Mouse (Mus musculus) hindbrain, embryonic 15.5 days (tissue): ENCODE measurements around the gene Tmem108. TPM values are rescaled to one million over a fixed set of nuclear protein-coding genes. Genes with fewer than 3 reads are reported as not detected.
A peak's percentile ranks its signal among the peaks of the same experiment; 100 is the strongest.

Experiments
- ATAC-seq: fragments of 200-750 bp; cut with Nextera tagmentation; 2 replicates; pipeline ENCODE4 v1.8.0; 2017; ENCODE audit warnings: low read depth, moderate number of reproducible peaks, moderate TSS enrichment; ENCODE audit not compliant: low FRiP score
- H3K27ac ChIP-seq: fragments of 300-500 bp; sonication (generic); replicated peaks from 2 replicates; pipeline ENCODE4 v1.5.1; 2015; ENCODE audit warnings: mild to moderate bottlenecking, inconsistent platforms
- H3K27me3 ChIP-seq: fragments of 300-500 bp; sonication (generic); 2 replicates; pipeline ENCODE4 v1.6.1; 2015; ENCODE audit warnings: control low read depth, inconsistent platforms
- H3K36me3 ChIP-seq: fragments of 300-500 bp; sonication (generic); 2 replicates; pipeline ENCODE4 v1.6.1; 2015; ENCODE audit warnings: control low read depth, inconsistent platforms
- H3K4me1 ChIP-seq: fragments of 300-500 bp; sonication (generic); replicated peaks from 2 replicates; pipeline ENCODE4 v1.6.1; 2015; ENCODE audit warnings: control low read depth, inconsistent platforms
- H3K4me2 ChIP-seq: fragments of 300-500 bp; sonication (generic); 2 replicates; pipeline ENCODE4 v1.6.1; 2015; ENCODE audit warnings: moderate library complexity, mild to moderate bottlenecking, inconsistent platforms
- H3K4me3 ChIP-seq: fragments of 300-500 bp; sonication (generic); 2 replicates; pipeline ENCODE4 v1.5.1; 2015; ENCODE audit warnings: mild to moderate bottlenecking, inconsistent platforms
- H3K9ac ChIP-seq: fragments of 300-500 bp; sonication (generic); 2 replicates; pipeline ENCODE4 v1.6.1; 2015; ENCODE audit warnings: inconsistent platforms
- H3K9me3 ChIP-seq: fragments of 300-500 bp; sonication (generic); 2 replicates; pipeline ENCODE4 v1.6.1; 2016; ENCODE audit warnings: control low read depth, inconsistent platforms
- WGBS: fragments of 180-500 bp; shearing (Covaris S2); methylation state at CpG from one replicate; pipeline ENCODE4 v1.1.7; 2015; 5-methylcytosine and 5-hydroxymethylcytosine counted together
- polyA plus RNA-seq: library from polyadenylated mRNA; unstranded; fragments of >200 nt; fragmentation: Nextera tagmentation; extraction: Ambion mirVana; gene quantifications from 2 replicates; pipeline ENCODE4 v1.2.1, GENCODE M21; 2015

Gene Tmem108
- polyA plus RNA-seq, 1 experiment from 2014 or later: 30.2 TPM

DNA sequence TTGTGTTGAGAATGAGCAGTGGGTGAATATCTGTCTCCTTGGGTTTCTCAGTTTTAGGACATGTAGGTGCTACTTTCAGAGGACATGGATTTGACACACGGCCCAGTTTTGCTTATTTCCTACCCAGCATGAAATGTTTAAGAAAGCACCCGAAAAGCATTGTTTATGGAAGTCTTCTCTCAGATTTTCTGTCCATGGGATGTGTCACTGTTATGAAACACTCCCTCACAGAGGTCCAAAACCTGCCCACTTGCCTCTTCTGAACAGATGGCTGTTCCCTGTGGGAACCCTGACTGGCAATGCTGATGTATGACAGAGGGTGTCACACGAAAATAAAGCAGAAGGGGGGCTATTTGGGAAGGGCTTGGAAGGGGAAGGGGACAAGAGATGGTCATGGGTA, 212.5 kb downstream of the Tmem108 start:
- ATAC-seq: no peak

DNA sequence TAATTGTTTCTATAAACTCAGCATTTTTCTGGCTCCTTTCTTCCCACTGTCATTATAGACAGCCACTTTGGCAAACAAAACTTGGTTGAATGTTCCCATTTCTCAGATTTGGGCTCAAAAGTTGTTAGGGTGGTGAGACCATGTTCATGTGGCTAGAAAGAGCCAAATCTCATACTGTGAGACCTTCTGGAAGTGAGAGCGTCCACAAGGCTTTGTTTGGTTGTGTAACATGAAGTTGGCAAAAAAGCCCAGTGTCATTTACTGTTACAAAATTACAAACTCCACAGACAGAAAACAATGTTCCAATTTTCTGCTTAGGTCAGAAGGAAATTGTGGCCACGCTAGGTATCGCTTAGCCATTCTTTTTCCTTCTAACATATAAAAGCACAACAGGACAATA, 213.0 kb downstream of the Tmem108 start:
- no peak overlapping the region for H3K9ac ChIP-seq
- 0 out of 2 replicates have a peak, but pooled peaks cover 4% of the 10 kb centered on the region for H3K27me3 ChIP-seq
- no peak for ATAC-seq
- 86% methylated on average over 3 of the region's 3 CpGs for WGBS
- H3K36me3 ChIP-seq: no peaks in the 10 kb centered on the region
- H3K9me3 ChIP-seq: no peaks in the 10 kb centered on the region
- no peak overlapping the region for H3K4me3 ChIP-seq
- H3K4me1 ChIP-seq: peaks cover 43% of the 10 kb centered on the region
- H3K4me2 ChIP-seq: no peak overlapping the region
- H3K27ac ChIP-seq: no peak overlapping the region

More for the DNA sequence above, 212.5 kb downstream of the Tmem108 start:
- 0 out of 2 replicates have a peak, but pooled peaks cover 3% of the 10 kb centered on the region for H3K27me3 ChIP-seq
- no peaks in the 10 kb centered on the region for H3K9me3 ChIP-seq
- peaks cover 39% of the 10 kb centered on the region for H3K4me1 ChIP-seq
- no peak overlapping the region for H3K9ac ChIP-seq
- H3K4me3 ChIP-seq: no peak overlapping the region
- H3K36me3 ChIP-seq: no peaks in the 10 kb centered on the region
- no peak overlapping the region for H3K4me2 ChIP-seq
- H3K27ac ChIP-seq: no peak overlapping the region
- WGBS: 54% methylated on average over 3 of the region's 3 CpGs

DNA sequence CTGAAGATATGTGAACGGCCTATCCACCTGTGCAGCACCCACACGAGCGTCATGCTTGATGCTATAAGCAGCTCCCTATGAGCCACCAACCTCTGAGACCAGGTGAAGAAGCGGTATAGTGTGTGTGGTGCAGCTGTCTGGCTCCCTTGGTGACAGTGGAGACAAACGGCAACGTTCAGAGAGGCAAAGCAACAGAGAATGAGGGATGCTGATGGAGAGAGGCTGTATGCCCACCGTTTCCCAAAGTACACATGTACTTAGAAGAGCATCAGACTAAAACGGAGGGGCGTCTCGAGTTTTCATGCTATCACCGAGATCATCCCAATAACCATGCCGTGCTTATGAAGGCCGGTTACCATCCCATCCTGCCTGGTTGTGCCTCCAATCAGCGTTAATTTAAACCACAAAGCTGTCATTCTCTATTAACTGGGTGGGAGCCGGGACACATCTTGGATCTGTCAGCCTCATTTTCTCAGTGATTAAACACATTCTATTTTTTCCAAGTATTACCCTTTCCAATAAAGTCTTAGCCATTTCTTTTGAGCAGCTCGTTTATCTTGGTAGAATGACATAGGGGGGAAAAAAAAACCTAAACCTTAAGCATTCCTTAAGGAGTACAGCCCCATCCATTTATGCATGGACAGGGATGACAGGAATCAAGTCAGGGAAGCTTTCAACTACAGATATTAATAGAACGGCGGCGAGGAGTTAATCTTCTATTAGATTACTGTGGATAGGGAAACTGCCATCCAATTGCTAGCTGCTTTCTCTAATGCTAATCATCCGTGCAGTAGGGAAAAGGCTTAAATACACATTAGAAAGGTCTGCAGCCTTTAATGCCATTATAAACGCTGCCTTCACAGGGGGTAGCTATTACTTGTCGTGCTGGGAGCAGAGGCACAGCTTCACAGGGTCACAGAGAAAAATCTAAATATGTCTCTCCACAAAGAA, 214.7 kb downstream of the Tmem108 start:
- 37% methylated on average over 22 of the region's 22 CpGs for WGBS
- peaks cover 44% of the 10 kb centered on the region for H3K4me1 ChIP-seq

DNA sequence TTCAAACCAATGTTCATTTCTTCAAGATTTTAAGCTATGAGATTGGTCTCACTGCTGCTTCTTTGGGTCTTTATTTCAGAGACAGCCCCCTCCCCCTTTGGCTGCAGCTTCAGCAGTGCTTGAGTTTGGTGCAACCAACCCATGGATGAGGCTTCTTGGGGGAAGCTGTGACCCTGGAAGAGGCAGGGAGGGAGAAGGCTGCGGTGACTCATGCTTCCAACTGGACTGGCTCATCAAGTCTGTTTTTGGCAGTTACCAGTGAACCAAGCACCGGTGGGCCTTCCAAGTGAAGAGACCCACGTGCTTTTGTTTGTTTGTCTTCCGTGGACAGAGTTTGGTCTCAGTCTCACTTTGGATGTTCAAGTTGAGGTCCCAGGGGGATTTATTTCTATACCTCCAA, 215.9 kb downstream of the Tmem108 start:
- Histone ChIP-seq H3K4me3 (no peak overlapping the region), H3K27me3 (0 out of 2 replicates have a peak, but pooled peaks cover 8% of the 10 kb centered on the region), H3K9ac (no peak overlapping the region), H3K4me2 (no peak overlapping the region), H3K4me1 (peaks cover 32% of the 10 kb centered on the region), H3K27ac (no peak overlapping the region), H3K9me3 (no peaks in the 10 kb centered on the region), H3K36me3 (no peaks in the 10 kb centered on the region)
- no peak for ATAC-seq
- WGBS: 86% methylated on average over 4 of the region's 4 CpGs

More for the DNA sequence above, 214.7 kb downstream of the Tmem108 start:
- Histone ChIP-seq H3K4me2 (peak overlapping the region; percentile 37), H3K27me3 (0 out of 2 replicates have a peak, but pooled peaks cover 8% of the 10 kb centered on the region), H3K4me3 (no peak overlapping the region), H3K27ac (peak overlapping the region; percentile 57; the same call in 1 of the 2 replicates), H3K9me3 (no peaks in the 10 kb centered on the region), H3K9ac (no peak overlapping the region), H3K36me3 (no peaks in the 10 kb centered on the region)
- ATAC-seq: no peak

DNA sequence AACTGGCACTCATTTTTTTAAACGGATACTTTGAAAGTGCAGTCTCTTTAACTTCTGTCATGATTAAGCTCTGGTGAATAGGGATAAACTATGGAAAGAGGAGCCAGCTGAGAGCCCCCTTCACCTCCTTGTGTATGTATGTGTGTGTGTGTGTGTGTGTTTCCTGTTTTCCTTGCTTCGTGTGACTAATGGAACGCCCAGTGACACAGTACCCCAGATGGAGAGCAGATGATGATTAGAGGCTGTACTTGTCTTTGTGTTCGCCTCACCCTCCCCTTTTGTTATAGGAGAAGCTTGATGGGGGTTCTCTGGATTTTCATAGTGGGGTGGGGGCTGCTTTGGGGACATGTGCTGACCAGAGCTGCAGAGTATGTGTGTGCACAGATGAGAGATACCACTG, 216.4 kb downstream of the Tmem108 start:
- no peak overlapping the region for H3K4me3 ChIP-seq
- WGBS: 38% methylated on average over 4 of the region's 4 CpGs
- no peaks in the 10 kb centered on the region for H3K9me3 ChIP-seq
- no peak for ATAC-seq
- H3K27me3 ChIP-seq: 0 out of 2 replicates have a peak, but pooled peaks cover 8% of the 10 kb centered on the region
- peaks cover 27% of the 10 kb centered on the region for H3K4me1 ChIP-seq
- H3K36me3 ChIP-seq: no peaks in the 10 kb centered on the region
- H3K9ac ChIP-seq: no peak overlapping the region
- no peak overlapping the region for H3K27ac ChIP-seq
- no peak overlapping the region for H3K4me2 ChIP-seq

DNA sequence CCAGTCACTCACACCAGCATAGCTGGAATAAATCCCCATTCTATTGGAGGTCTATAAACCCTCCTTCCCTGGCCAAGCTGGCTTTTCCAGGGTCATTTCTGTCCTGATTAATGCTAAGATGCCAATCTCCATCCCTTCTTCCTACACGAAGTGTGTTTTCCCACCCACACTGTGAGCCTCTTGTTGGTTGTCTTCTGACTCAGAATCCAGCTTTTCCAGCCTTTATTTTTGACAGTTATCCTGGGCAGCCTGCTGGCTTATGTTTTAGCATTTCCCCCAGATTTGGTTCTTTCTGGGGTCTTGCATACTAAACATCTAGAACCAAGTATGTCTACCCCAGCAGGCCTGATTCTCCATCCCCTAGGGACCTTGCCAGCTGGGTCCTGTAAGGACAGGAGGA, 217.0 kb downstream of the Tmem108 start:
- H3K4me3 ChIP-seq: no peak overlapping the region
- no peak for ATAC-seq
- 69% methylated on average over 1 of the region's 1 CpGs for WGBS
- H3K9me3 ChIP-seq: no peaks in the 10 kb centered on the region
- H3K4me1 ChIP-seq: peaks cover 32% of the 10 kb centered on the region
- H3K4me2 ChIP-seq: no peak overlapping the region
- 0 out of 2 replicates have a peak, but pooled peaks cover 8% of the 10 kb centered on the region for H3K27me3 ChIP-seq
- H3K9ac ChIP-seq: no peak overlapping the region
- H3K27ac ChIP-seq: no peak overlapping the region
- H3K36me3 ChIP-seq: no peaks in the 10 kb centered on the region

DNA sequence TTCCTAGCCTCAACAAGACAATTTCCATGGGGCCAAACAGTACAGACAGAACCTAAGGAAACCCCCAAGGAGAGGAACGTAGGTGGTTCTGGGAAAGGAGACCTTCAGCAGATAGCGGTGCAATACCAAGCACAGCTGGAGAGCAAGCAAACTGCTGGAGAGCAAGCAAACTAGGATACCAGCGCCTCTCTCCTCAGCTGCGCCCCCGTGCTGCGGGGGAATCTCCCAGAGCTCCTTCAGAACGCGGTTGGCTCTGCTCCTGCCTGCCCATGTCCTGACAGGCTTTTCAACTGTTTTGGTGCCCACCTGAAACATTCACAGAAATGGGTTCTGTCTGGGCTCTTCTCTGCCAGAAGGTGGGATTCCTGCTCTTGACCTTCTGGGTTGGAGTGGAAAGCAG, 221.1 kb downstream of the Tmem108 start:
- H3K27me3 ChIP-seq: 0 out of 2 replicates have a peak, but pooled peaks cover 5% of the 10 kb centered on the region
- no peak for ATAC-seq
- peaks cover 34% of the 10 kb centered on the region for H3K4me1 ChIP-seq
- no peaks in the 10 kb centered on the region for H3K9me3 ChIP-seq
- H3K9ac ChIP-seq: no peak overlapping the region
- H3K4me2 ChIP-seq: no peak overlapping the region
- H3K4me3 ChIP-seq: no peak overlapping the region
- 84% methylated on average over 8 of the region's 8 CpGs for WGBS
- H3K27ac ChIP-seq: no peak overlapping the region
- no peaks in the 10 kb centered on the region for H3K36me3 ChIP-seq

DNA sequence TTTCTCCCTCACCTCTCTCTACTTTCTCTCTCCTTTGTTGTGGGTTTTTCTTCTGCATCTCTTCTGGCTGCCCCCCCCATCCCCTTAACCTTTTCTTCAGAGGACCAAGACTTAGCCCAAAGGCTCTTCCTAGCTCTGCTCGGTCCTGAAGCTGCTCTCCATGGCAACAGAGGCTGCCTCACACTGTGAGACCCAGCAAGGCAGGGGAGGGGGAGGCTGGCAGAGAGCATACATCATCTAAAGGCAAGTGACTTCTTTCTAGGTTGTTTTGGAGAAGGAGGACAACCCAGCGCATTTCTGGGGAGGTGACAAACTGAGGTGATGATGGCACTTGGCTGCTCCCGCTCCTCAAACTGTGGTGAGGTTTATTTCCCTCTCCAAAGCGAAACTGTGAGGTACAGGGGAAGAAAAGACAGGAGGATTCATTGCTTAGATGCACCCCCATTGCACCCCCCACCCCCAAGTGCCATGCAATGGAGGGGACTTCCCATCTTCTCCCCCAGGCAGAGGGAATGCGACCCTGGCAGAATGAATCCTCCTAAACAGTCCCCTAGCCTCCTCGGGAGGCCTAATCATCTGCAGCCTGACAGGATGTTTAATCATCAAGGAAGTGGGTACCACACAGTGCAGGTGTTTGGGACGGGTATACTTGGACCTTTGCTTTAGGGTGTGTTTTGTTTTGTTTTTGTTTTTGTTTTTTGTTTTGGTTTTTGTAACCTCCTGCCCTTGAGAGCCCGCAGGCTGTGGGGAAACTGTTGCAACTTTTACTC, 223.4 kb downstream of the Tmem108 start:
- Histone ChIP-seq H3K4me1 (peaks cover 33% of the 10 kb centered on the region), H3K9ac (no peak overlapping the region), H3K27ac (peak overlapping the region; percentile 54), H3K9me3 (no peaks in the 10 kb centered on the region), H3K27me3 (0 out of 2 replicates have a peak, but pooled peaks cover under 1% of the 10 kb centered on the region), H3K4me3 (no peak overlapping the region), H3K36me3 (no peaks in the 10 kb centered on the region), H3K4me2 (no peak overlapping the region; the same call in 1 of the 2 replicates)
- peak; percentile 80; the same call in 1 of the 2 replicates for ATAC-seq
- WGBS: 32% methylated on average over 8 of the region's 8 CpGs

DNA sequence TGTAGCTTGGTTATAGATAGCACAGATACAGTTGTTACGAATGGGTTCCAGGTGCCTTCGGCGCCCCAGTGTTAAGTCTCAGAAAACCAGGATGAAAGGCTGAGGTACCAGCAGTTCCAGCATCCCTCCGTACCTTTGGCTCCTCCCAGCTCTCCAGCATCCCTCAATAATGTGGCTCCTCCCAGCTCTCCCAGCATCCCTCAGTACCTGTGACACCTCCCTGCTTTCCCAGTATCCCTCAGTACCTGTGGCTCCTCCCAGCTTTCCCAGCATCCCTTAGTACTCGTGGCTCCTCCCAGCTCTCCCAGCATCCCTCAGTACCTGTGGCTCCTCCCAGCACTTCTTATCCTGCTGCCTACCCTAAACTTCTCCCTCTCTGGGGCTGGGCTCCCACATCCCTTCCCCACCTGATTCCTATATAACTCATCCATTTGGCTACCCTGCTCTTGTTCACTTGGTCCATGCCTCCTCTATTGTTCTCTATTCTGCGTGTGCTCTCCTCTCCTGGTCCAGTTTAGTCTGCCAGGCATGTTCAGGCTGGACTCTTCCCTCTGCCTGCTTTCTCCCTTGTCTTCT, 225.5 kb downstream of the Tmem108 start:
- no peak for ATAC-seq
- Histone ChIP-seq H3K9me3 (no peaks in the 10 kb centered on the region), H3K27me3 (no peaks in the 10 kb centered on the region), H3K9ac (no peak overlapping the region), H3K4me2 (no peak overlapping the region), H3K4me3 (no peak overlapping the region), H3K27ac (no peak overlapping the region), H3K36me3 (no peaks in the 10 kb centered on the region), H3K4me1 (peaks cover 33% of the 10 kb centered on the region)
- 89% methylated on average over 6 of the region's 6 CpGs for WGBS

DNA sequence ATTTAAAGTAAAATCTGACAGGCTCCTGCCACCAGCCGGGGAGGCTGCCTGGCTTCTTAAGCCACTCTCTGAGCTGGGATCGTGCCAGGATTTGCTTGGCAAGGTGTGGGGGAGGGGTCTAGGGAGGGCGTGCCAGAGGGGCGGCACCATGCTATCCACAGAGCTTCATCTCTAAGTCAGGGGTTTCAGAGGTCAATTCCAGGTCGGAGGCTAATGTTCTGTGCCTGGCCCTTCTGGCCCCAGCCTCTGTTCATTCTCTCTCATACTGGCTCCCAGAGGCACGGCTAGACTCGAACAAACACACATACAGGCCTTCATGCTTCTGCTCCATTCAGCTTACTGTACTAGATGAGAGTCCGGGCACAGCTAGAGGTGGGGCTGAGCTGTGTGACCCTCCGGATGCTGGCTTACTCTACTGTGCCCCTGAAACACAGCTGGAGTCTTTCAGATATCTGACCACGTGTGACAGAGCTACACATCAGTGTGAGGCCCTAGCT, 236.5 kb downstream of the Tmem108 start:
- H3K4me1 ChIP-seq: peaks cover 25% of the 10 kb centered on the region
- no peaks in the 10 kb centered on the region for H3K9me3 ChIP-seq
- H3K4me3 ChIP-seq: no peak overlapping the region
- H3K27me3 ChIP-seq: no peaks in the 10 kb centered on the region
- WGBS: 7% methylated on average over 10 of the region's 10 CpGs
- H3K9ac ChIP-seq: no peak overlapping the region
- ATAC-seq: peak; percentile 39; the same call in 1 of the 2 replicates
- H3K4me2 ChIP-seq: no peak overlapping the region
- H3K27ac ChIP-seq: peak overlapping the region; percentile 12; the same call in 1 of the 2 replicates
- H3K36me3 ChIP-seq: no peaks in the 10 kb centered on the region

DNA sequence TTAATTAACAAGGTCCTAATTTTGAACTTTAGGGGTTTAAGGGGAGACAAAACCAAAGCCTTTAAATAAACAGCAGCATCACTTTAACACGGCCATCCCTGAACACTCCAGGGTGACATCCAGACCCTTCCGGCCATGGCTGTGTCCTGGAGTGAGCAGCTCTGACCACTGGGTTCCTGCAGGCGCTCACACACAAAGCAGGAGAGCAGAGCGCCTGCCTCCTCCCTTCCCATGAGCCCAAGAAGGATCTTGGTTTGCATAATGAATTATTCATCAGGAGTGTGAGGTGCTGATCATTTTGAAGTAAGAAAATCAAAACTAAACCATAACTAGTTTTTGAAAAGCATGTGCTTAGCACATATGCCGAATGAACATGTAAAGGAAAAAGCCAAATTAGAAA, 237.0 kb downstream of the Tmem108 start:
- Histone ChIP-seq H3K4me1 (peaks cover 25% of the 10 kb centered on the region), H3K36me3 (no peaks in the 10 kb centered on the region), H3K4me3 (no peak overlapping the region), H3K27me3 (no peaks in the 10 kb centered on the region), H3K4me2 (no peak overlapping the region), H3K9me3 (no peaks in the 10 kb centered on the region), H3K27ac (no peak overlapping the region), H3K9ac (no peak overlapping the region)
- WGBS: 12% methylated on average over 5 of the region's 5 CpGs
- ATAC-seq: no peak
